Mouse (Mus musculus) liver, embryonic 14.5 days (tissue): ENCODE measurements at regions not wholly inside any gene's neighbourhood (a gene's known extent, or its start where the extent isn't known, plus 50 kb on each side); places are given as distances from the start of the nearest gene placed in this dataset.

Experiments
- ATAC-seq: fragments of 200-750 bp; cut with Nextera tagmentation; 2 replicates; pipeline ENCODE4 v1.8.0; 2017; ENCODE audit warnings: moderate number of reproducible peaks, mild to moderate bottlenecking, moderate library complexity; ENCODE audit not compliant: insufficient read depth
- DNase-seq, 3 experiments: peaks; one replicate each; pipeline ENCODE4 v3.0.0-alpha.2; 2012 to 2013; ENCODE audit warnings: low read depth in 3 of 3, low spot score in 3 of 3
- H3K27ac ChIP-seq: fragments of 300-500 bp; sonication (generic); 2 replicates; pipeline ENCODE4 v1.5.1; 2014; ENCODE audit warnings: moderate library complexity, mild to moderate bottlenecking, control low read depth, inconsistent platforms
- H3K27me3 ChIP-seq: fragments of 300-500 bp; sonication (generic); 2 replicates; pipeline ENCODE4 v1.6.1; 2014; ENCODE audit warnings: mild to moderate bottlenecking, low read length, moderate library complexity; ENCODE audit not compliant: control insufficient read depth, insufficient read depth
- H3K36me3 ChIP-seq: fragments of 300-500 bp; sonication (generic); replicated peaks from 2 replicates; pipeline ENCODE4 v1.6.1; 2014; ENCODE audit warnings: low read depth; ENCODE audit not compliant: control insufficient read depth, insufficient read depth
- H3K4me1 ChIP-seq, 2 experiments: fragments of 200-500 bp in 1 of 2; fragments of 300-500 bp in 1 of 2; sonication (generic) in 1 of 2; replicated peaks; 2 replicates each; pipeline ENCODE4 v1.6.1; 2012 to 2014; ENCODE audit warnings: antibody characterized with exemption in 1 of 2, inconsistent platforms in 1 of 2, low read length in 1 of 2; ENCODE audit not compliant: control insufficient read depth in 2 of 2, insufficient read depth in 2 of 2
- H3K4me2 ChIP-seq: fragments of 300-500 bp; sonication (generic); 2 replicates; pipeline ENCODE4 v1.6.1; 2014; ENCODE audit warnings: low read depth, mild to moderate bottlenecking, control low read depth, moderate library complexity
- H3K4me3 ChIP-seq, 2 experiments: fragments of 200-500 bp in 1 of 2; fragments of 300-500 bp in 1 of 2; sonication (generic) in 1 of 2; 2 replicates each; pipeline ENCODE4 v1.5.1; 2012 to 2014; ENCODE audit warnings: low read depth in 2 of 2, low read length in 2 of 2, mild to moderate bottlenecking in 2 of 2, control low read depth in 1 of 2, inconsistent platforms in 1 of 2, moderate library complexity in 1 of 2; ENCODE audit not compliant: insufficient read depth in 1 of 2
- H3K9ac ChIP-seq: fragments of 300-500 bp; sonication (generic); replicated peaks from 2 replicates; pipeline ENCODE4 v1.6.1; 2014; ENCODE audit warnings: mild to moderate bottlenecking, control low read depth, moderate library complexity
- H3K9me3 ChIP-seq: fragments of 300-500 bp; sonication (generic); 2 replicates; pipeline ENCODE4 v1.6.1; 2016; ENCODE audit warnings: low read length, mixed read lengths; ENCODE audit not compliant: control insufficient read depth
- CTCF ChIP-seq: IDR thresholded peaks from 2 replicates; pipeline ENCODE4 v1.5.1; 2016; ENCODE audit warnings: antibody characterized with exemption, low read depth, control low read depth
- EP300 ChIP-seq: IDR thresholded peaks from 2 replicates; pipeline ENCODE4 v1.6.1; 2016; ENCODE audit warnings: antibody characterized with exemption, low read depth
- WGBS: fragments of 180-500 bp; shearing (Covaris S2); extraction: QIAGEN DNeasy Blood & Tissue Kit; methylation state at CpG from one replicate; pipeline ENCODE4 v1.1.7; 2014; ENCODE audit not compliant: insufficient replicate concordance; 5-methylcytosine and 5-hydroxymethylcytosine counted together

DNA sequence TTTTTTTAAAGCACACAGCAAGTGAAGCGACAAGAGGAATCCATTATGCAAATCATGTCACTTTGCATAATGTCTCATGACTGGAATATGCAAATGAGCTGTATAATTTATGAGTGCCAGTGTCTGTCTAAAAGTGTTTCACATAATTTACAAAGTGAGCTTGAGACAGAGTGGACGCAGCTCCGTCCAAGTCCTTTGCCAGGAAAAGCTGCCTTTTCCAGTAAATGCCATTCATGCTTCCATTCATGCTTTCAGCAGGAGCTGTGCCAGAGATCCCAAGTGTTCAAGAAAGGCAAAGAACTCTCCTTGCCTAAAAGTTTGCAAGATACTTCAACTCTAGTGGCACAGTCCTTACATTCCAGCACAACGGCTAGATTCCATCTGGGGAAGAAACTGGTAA is 241.4 kb upstream of the Pmfbp1 start:
- Histone ChIP-seq H3K27me3 (no peaks in the 10 kb centered on the region), H3K36me3 (no peaks in the 10 kb centered on the region), H3K4me3 (no peak overlapping the region), H3K9ac (no peak overlapping the region), H3K9me3 (no peaks in the 10 kb centered on the region), H3K4me1 (no peaks in the 10 kb centered on the region), H3K27ac (no peak overlapping the region), H3K4me2 (no peak overlapping the region)
- WGBS: 63% methylated on average over 4 of the region's 4 CpGs
- DNase-seq (no peak), ATAC-seq (no peak)
- TF ChIP-seq CTCF: no peak
- no peak for TF ChIP-seq EP300

DNA sequence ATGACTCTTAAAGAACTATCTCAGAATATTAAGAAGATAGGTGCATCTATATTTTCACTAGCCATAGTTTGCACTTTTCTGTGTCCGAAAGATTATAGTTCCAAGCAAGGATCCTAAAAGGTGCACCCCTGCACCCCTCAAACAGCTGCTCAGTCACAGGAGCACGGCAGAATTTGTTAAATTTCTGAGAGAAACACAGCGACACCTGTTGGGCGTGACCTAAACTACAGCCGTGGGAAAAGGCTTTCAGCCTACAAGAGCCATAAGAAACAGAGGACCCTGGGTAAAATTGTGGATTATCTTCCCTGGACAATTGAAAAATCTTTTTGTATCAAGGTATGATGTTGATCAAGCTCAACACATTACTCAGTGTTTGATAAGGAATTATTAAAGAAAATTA is 214.7 kb upstream of the Pmfbp1 start:
- no peak for TF ChIP-seq EP300
- TF ChIP-seq CTCF: peak; percentile 60
- WGBS: 12% methylated on average over 5 of the region's 5 CpGs
- no peak for ATAC-seq

DNA sequence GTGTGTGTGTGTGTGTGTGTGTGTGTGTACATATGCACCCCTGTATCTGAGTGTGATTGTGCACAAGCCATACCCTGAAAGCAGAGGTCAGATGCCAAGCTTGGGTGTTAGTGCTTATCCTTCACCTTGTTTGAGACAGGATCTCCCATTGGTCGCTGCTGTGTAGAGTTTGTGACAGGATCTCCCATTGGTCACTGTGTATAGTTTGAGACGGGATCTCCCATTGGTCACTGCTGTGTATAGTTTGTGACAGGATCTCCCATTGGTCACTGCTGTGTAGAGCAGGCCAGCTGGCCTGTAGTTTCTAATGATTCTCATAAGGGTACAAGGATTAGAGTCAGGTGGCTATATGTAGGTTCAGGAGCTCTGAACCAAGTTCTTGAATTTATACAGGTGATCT is 213.3 kb upstream of the Pmfbp1 start:
- no peak for ATAC-seq
- TF ChIP-seq CTCF (no peak), EP300 (no peak)
- H3K4me3 ChIP-seq: no peak overlapping the region
- H3K9me3 ChIP-seq: no peaks in the 10 kb centered on the region
- H3K4me1 ChIP-seq: no peaks in the 10 kb centered on the region
- no peak for DNase-seq
- no peak overlapping the region for H3K4me2 ChIP-seq
- no peaks in the 10 kb centered on the region for H3K36me3 ChIP-seq
- H3K9ac ChIP-seq: no peak overlapping the region
- 43% methylated on average over 2 of the region's 2 CpGs for WGBS
- H3K27ac ChIP-seq: no peak overlapping the region
- no peaks in the 10 kb centered on the region for H3K27me3 ChIP-seq

More for the DNA sequence above, 214.7 kb upstream of the Pmfbp1 start:
- no peaks in the 10 kb centered on the region for H3K4me1 ChIP-seq
- DNase-seq: peak in 1 of 3 experiments; percentile 2
- no peak overlapping the region for H3K27ac ChIP-seq
- H3K9ac ChIP-seq: no peak overlapping the region
- no peaks in the 10 kb centered on the region for H3K27me3 ChIP-seq
- no peak overlapping the region for H3K4me3 ChIP-seq
- no peaks in the 10 kb centered on the region for H3K9me3 ChIP-seq
- no peak overlapping the region for H3K4me2 ChIP-seq
- no peaks in the 10 kb centered on the region for H3K36me3 ChIP-seq

DNA sequence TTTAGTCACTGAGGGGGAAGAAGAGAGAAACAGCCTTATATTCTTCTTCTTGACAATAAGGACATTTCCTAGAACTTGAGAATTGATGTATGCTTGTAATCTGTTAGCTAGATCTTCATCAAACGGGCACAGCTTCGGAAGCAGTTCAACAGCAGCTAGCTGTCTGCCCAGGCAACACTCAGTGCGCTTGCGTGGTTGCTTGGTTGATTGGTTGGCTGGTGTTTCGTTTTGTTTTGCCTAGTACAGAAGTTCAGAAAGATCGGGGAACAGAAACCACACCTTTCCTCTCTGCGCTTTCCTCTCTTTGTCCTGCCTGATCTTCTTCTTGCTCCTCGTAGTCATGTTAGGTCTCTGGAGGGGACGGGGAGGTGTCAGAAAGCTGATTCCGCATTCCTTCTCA is 212.2 kb upstream of the Pmfbp1 start:
- TF ChIP-seq EP300: no peak
- TF ChIP-seq CTCF: no peak
- Histone ChIP-seq H3K4me2 (no peak overlapping the region), H3K9ac (no peak overlapping the region), H3K27me3 (no peaks in the 10 kb centered on the region), H3K4me3 (no peak overlapping the region), H3K9me3 (no peaks in the 10 kb centered on the region), H3K27ac (no peak overlapping the region), H3K4me1 (no peaks in the 10 kb centered on the region), H3K36me3 (no peaks in the 10 kb centered on the region)
- no peak for ATAC-seq
- WGBS: 32% methylated on average over 10 of the region's 10 CpGs
- DNase-seq: no peak

DNA sequence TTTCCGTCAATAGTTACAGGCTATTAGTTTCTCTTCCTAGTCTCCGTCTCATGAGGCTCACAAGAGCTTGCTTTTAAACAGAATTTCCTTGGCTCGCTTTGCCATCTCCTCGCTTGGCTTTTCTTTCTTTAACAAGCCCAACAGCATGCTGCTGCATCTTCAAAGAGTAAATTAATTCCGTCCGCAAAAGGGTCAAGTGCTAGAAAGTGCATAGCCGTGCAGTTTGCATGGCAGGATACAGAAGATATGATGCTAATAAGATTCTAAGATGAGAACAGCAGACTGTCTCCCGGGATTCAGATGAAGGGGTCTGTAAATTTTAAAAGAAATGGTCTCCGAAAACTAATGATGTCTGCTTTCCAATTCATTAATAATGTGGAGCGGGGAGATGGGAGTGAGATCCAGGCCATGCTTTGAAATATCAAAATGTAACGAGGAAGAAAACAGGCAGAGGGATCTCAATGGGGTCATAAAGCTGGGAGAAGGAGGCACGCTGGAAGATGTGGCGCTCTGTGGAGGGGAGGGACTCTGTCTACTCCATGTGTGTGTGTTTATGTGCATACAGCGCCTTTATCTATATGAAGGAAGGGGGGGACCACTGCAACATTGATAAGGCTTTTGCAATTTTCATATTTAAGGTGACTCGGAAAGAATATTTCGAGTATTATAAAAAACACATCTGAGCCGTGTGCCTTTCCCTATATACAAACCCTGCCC is 183.0 kb upstream of the Pmfbp1 start:
- DNase-seq: no peak
- Histone ChIP-seq H3K4me3 (no peak overlapping the region), H3K36me3 (no peaks in the 10 kb centered on the region), H3K27me3 (no peaks in the 10 kb centered on the region), H3K9me3 (no peaks in the 10 kb centered on the region), H3K9ac (no peak overlapping the region), H3K4me1 (no peaks in the 10 kb centered on the region), H3K4me2 (no peak overlapping the region), H3K27ac (no peak overlapping the region)
- 69% methylated on average over 17 of the region's 17 CpGs for WGBS
- no peak for ATAC-seq
- TF ChIP-seq EP300 (no peak), CTCF (no peak)
